Mouse (Mus musculus) heart, adult 11 months (tissue): Measurements from ENCODE around the gene Gpm6b.

Experiments
- DNase-seq: peaks from one replicate; pipeline ENCODE4 v3.0.0; 2022

The Gpm6b gene

GRCm38 (mm10) chrX:166307437-166308222 lies 68.9 kb downstream of the Gpm6b start:
- DNase-seq: no peak

GRCm38 (mm10) chrX:166308798-166309197 lies 70.1 kb downstream of the Gpm6b start:
- no peak for DNase-seq

- DNase-seq: no peak
These were observed 76.5 kb downstream of the Gpm6b start for GRCm38 (mm10) chrX:166315251-166315650.

- no peak for DNase-seq
These were observed 78.1 kb downstream of the Gpm6b start for GRCm38 (mm10) chrX:166316552-166317375.

GRCm38 (mm10) chrX:166317376-166317679 lies 78.6 kb downstream of the Gpm6b start:
- no peak for DNase-seq

- DNase-seq: no peak
These were observed 84.5 kb downstream of the Gpm6b start for GRCm38 (mm10) chrX:166323226-166323625.

- no peak for DNase-seq
These were observed 88.9 kb downstream of the Gpm6b start for GRCm38 (mm10) chrX:166327621-166328020.

- no peak for DNase-seq
These were observed 89.6 kb downstream of the Gpm6b start for GRCm38 (mm10) chrX:166328219-166328901.

GRCm38 (mm10) chrX:166328904-166329451 lies 90.3 kb downstream of the Gpm6b start:
- DNase-seq: no peak

GRCm38 (mm10) chrX:166334516-166335136 lies 95.9 kb downstream of the Gpm6b start:
- DNase-seq: no peak

GRCm38 (mm10) chrX:166338353-166338752 lies 99.6 kb downstream of the Gpm6b start:
- no peak for DNase-seq

- DNase-seq: no peak
These were observed 100.2 kb downstream of the Gpm6b start for GRCm38 (mm10) chrX:166338784-166339520.

- DNase-seq: no peak
These were observed 101.2 kb downstream of the Gpm6b start for GRCm38 (mm10) chrX:166339911-166340310.

GRCm38 (mm10) chrX:166341795-166342194 lies 103.1 kb downstream of the Gpm6b start:
- DNase-seq: no peak

- no peak for DNase-seq
These were observed 105.7 kb downstream of the Gpm6b start for GRCm38 (mm10) chrX:166344228-166345015.

- DNase-seq: no peak
These were observed 109.4 kb downstream of the Gpm6b start for GRCm38 (mm10) chrX:166348086-166348485.

- no peak for DNase-seq
These were observed 109.9 kb downstream of the Gpm6b start for GRCm38 (mm10) chrX:166348634-166349033.

- peak; percentile 85 for DNase-seq
These were observed 113.1 kb downstream of the Gpm6b start for GRCm38 (mm10) chrX:166351790-166352189.

- no peak for DNase-seq
These were observed 114.7 kb downstream of the Gpm6b start for GRCm38 (mm10) chrX:166353412-166353811.

- peak; percentile 91 for DNase-seq
These were observed 116.2 kb downstream of the Gpm6b start for GRCm38 (mm10) chrX:166354913-166355312.

GRCm38 (mm10) chrX:166356276-166356675 lies 117.6 kb downstream of the Gpm6b start:
- no peak for DNase-seq
